Mouse (Mus musculus) cerebellum, adult (tissue): ENCODE data around the gene Cep170b.

ENCODE experiments used
- ATAC-seq: cut with Nextera tagmentation; 2 replicates; pipeline ENCODE4 v1.9.2; 2017; ENCODE audit warnings: mild to moderate bottlenecking, moderate library complexity, mixed read lengths; ENCODE audit not compliant: insufficient number of reproducible peaks, low FRiP score, low TSS enrichment

Gene Cep170b

GRCm38 (mm10) chr12:112735896-112736635 is 15.8 kb downstream of the Cep170b start:
- ATAC-seq, result no peak

GRCm38 (mm10) chr12:112736636-112736925 is 16.3 kb downstream of the Cep170b start:
- no peak for ATAC-seq

- ATAC-seq, result no peak
These were observed 16.8 kb downstream of the Cep170b start for GRCm38 (mm10) chr12:112737081-112737480.

- ATAC-seq, result peak; percentile 67
These were observed 17.5 kb downstream of the Cep170b start for GRCm38 (mm10) chr12:112737761-112738160.

GRCm38 (mm10) chr12:112738281-112739022 is 18.2 kb downstream of the Cep170b start:
- no peak for ATAC-seq

GRCm38 (mm10) chr12:112739023-112739568 is 18.8 kb downstream of the Cep170b start:
- ATAC-seq, result no peak

- ATAC-seq, result no peak
These were observed 22.5 kb downstream of the Cep170b start for GRCm38 (mm10) chr12:112742768-112743167.

GRCm38 (mm10) chr12:112743168-112743975 is 23.1 kb downstream of the Cep170b start:
- no peak for ATAC-seq

GRCm38 (mm10) chr12:112744211-112744610 is 24.0 kb downstream of the Cep170b start:
- ATAC-seq, result no peak

- no peak for ATAC-seq
These were observed 24.8 kb downstream of the Cep170b start for GRCm38 (mm10) chr12:112744891-112745580.

GRCm38 (mm10) chr12:112745716-112746115 is 25.5 kb downstream of the Cep170b start:
- no peak for ATAC-seq

- ATAC-seq, result no peak
These were observed 26.2 kb downstream of the Cep170b start for GRCm38 (mm10) chr12:112746461-112746807.

GRCm38 (mm10) chr12:112746808-112747605 is 26.8 kb downstream of the Cep170b start:
- ATAC-seq, result no peak

- ATAC-seq, result no peak
These were observed 27.3 kb downstream of the Cep170b start for GRCm38 (mm10) chr12:112747606-112747970.

- ATAC-seq, result no peak
These were observed 30.7 kb downstream of the Cep170b start for GRCm38 (mm10) chr12:112750976-112751375.

- no peak for ATAC-seq
These were observed 32.1 kb downstream of the Cep170b start for GRCm38 (mm10) chr12:112752399-112752798.

- no peak for ATAC-seq
These were observed 35.6 kb downstream of the Cep170b start for GRCm38 (mm10) chr12:112755900-112756299.

GRCm38 (mm10) chr12:112757896-112758295 is 37.6 kb downstream of the Cep170b start:
- ATAC-seq, result no peak

- no peak for ATAC-seq
These were observed 39.2 kb downstream of the Cep170b start for GRCm38 (mm10) chr12:112759471-112759870.
